Mouse (Mus musculus) urinary bladder, adult 2 months (tissue): Measurements from ENCODE around the gene Pdcd4. TPM values are rescaled to one million over a fixed set of nuclear protein-coding genes. Genes with fewer than 3 reads are reported as not detected.

ENCODE experiments used
- DNase-seq: peaks from one replicate; pipeline ENCODE4 v3.0.0; 2022; ENCODE audit warnings: low spot score
- polyA plus RNA-seq: library from polyadenylated mRNA; depleted of rRNA; stranded (reverse); fragments of >200 nt; gene quantifications from 2 replicates; pipeline ENCODE4 v1.2.3, GENCODE M21; 2012

The Pdcd4 gene
- polyA plus RNA-seq, 1 experiment = 81.3 TPM

DNA sequence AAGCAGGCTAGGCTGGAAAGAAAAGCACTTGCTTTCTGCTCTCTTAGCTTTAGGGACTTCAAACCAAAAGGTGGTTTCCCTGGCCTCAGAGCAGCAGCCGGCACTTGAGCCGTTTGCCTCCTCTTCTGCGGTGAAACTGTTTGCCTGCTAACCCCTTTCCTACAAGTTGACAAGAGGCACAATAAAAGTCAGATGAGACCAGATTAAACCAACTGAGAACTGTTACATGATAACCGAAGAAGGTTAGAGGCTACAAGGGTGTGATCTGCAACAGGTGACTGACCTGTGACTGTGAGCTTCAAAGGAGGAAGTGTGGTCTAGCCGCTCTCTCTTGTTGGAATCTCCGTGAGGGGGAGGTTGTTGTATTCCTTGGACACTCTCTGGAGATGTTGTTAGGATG lies 20.5 kb upstream of the Pdcd4 start:
- DNase-seq = no peak

DNA sequence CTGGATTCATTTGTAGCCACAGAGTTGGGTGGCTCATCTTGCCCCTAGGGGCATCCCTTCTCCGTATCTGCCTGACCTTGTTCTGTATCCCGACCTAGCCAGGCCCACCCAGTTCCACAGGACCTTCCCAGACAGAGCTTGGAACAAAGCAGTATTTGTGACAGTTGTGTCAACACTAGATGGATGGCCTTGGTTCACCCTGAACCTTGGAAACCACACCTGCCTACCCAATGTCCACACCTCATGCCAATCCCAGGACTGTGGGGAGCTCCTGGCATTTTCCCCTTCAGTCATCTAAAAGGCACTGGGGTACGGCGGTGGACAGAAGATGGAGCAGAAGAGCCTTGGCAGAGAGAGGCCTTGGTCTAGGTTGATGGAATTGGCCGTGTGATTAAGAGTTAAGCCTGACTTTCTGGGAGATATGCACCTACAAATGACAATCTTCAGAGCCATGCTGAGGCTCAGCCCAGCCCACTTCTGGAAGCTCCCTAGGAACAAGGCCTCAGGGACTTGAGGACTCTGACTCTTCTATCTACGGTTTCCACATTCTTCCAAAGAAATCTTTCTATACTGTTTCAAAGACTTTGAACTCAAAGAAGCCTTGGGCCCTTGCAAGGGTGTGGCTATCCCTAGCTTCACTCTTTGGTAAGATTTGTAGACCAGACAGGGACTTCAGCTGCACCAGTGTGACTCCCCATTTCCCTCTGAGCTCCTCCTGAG lies 18.9 kb upstream of the Pdcd4 start:
- DNase-seq = no peak

- DNase-seq = no peak
Observed at GRCm38 (mm10) chr19:53875246-53875645, 16.8 kb upstream of the Pdcd4 start.

GRCm38 (mm10) chr19:53877779-53878178 lies 14.3 kb upstream of the Pdcd4 start:
- no peak for DNase-seq

DNA sequence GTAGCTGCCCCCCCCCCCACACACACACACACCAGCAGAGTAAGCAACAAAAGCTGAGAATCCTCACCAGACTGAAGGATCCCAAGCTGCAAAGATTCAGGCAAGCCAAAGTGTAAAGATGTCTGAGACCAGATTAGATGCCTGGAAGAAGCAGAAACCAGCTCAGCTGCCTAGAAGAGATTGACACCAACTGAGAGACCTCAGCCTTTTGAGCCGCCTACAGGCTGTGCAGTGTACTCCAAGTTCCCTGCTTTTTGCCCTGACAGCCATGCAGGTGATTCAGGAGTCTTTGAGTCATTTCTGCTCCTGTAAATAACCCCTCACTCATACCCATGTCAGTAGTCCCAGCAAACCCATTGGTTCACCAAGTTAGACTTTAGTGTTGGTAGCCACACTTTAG lies 11.6 kb upstream of the Pdcd4 start:
- no peak for DNase-seq

DNA sequence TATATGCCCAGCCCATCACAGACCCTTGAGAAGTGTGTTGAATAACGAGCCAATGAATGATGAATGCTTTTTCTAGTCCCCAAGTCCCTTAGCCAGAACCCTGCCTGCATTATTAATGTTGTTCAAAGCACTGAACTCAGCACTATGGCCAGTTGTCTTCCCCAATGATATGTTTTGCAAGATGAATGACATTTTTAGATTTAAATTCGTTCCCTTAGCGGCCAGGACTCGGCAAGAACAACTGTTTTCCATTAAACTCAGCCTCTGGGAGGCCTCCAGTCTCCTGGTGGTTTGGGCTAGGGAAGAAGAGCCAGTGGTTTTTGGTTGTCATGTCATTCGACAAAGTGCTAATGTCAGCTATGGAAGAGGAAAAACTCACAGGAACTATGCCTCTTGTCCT lies 10.2 kb upstream of the Pdcd4 start:
- DNase-seq = no peak

DNA sequence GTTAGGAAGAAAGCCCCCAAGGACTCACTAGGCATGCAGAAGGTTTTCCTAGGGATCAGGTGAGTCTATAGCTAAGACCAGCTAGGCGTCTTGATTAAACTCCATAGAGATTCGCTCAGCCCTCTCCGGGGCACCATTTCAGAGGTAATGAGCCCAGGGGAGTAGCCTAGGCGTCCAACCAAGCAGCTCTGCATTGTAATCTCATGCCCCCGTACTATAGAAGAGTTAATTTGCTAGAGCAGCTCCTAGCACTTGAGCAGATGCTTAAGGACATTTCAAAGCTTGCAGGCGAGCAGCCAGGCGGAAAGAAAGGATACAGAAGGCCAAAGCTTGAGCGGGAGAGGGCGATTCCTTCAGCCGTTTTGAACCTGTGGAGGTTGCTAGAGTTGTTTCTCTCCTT lies 6.6 kb upstream of the Pdcd4 start:
- no peak for DNase-seq

- DNase-seq = no peak
Observed at GRCm38 (mm10) chr19:53886576-53887370, 5.3 kb upstream of the Pdcd4 start.

DNA sequence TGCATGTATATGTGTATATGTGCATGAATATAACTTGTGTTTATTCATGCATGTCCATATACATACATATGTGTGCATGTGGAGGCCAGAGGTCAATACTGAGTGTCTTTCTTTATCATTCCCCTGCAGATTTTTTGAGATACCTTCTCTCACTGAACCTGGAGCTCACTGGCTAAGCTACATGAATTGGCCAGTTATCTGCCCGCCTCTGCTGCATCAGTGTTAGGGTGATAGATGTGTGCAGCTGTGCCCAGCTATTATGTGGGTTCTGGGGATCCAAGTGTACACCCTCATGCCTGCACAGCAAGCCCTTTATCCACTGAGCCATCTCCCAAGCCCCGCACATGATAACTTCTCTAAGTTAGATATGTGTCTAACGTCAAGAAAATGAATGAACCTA lies 4.2 kb upstream of the Pdcd4 start:
- DNase-seq = no peak

GRCm38 (mm10) chr19:53888331-53888730 lies 3.7 kb upstream of the Pdcd4 start:
- no peak for DNase-seq

GRCm38 (mm10) chr19:53889555-53889954 lies 2.5 kb upstream of the Pdcd4 start:
- DNase-seq = no peak

GRCm38 (mm10) chr19:53890274-53890673 lies 1.8 kb upstream of the Pdcd4 start:
- no peak for DNase-seq

- DNase-seq = no peak
Observed at GRCm38 (mm10) chr19:53890781-53891251, 1.2 kb upstream of the Pdcd4 start.

DNA sequence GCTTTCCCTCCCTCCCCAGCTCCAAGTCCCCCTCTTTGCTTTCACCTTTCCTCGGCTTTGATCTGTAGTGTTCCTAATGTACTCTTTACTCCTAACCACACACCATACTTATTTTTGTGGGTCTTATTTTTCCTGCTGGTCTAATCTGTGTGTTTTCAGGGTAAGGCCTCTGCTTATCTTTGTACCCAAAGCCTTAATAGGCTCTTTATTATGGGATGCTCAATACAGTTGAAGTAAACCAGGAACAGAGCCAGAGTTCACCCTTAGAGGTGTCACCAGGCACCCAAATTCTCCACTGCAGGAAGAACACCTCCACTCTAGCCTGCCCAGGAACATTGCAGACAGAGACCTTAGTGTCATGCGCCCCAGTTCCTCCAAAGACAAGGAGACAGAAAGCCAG lies 462 bp upstream of the Pdcd4 start:
- DNase-seq = no peak

GRCm38 (mm10) chr19:53892838-53893359 lies 868 bp downstream of the Pdcd4 start:
- no peak for DNase-seq

- no peak for DNase-seq
Observed at GRCm38 (mm10) chr19:53893711-53894171, 1.7 kb downstream of the Pdcd4 start.

DNA sequence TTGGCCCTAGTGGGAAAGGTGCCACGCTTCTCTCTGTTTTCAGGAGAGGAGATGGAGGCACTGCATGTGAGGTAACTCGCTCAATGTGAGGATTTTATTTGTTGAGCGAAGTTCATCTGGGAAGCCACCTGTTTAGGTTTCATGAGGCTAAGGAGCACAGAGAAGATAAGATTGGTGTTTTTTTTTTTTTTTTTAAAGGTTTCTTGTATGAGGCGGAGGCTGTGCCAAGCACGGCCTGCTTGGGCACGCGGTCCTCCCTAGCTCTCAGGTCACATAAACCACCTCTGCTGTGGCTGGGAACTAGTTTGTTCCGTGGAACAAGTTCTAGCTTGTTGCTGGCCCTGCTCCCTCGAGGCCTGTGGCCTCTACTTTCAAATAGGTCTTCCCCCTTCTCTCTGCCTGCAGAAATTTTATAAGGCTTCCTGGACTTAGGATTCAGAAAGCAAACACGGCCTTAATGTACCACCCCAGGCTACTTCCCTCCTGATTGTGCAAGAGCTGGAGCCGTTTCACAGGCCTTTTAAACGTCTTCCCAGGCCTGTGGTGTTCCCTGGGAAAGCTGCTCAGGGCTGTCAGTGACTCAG lies 2.6 kb downstream of the Pdcd4 start:
- no peak for DNase-seq

- DNase-seq = no peak
Observed at GRCm38 (mm10) chr19:53898046-53898445, 6.0 kb downstream of the Pdcd4 start.

GRCm38 (mm10) chr19:53898498-53898897 lies 6.5 kb downstream of the Pdcd4 start:
- DNase-seq = no peak

GRCm38 (mm10) chr19:53898970-53899900 lies 7.2 kb downstream of the Pdcd4 start:
- DNase-seq = no peak

DNA sequence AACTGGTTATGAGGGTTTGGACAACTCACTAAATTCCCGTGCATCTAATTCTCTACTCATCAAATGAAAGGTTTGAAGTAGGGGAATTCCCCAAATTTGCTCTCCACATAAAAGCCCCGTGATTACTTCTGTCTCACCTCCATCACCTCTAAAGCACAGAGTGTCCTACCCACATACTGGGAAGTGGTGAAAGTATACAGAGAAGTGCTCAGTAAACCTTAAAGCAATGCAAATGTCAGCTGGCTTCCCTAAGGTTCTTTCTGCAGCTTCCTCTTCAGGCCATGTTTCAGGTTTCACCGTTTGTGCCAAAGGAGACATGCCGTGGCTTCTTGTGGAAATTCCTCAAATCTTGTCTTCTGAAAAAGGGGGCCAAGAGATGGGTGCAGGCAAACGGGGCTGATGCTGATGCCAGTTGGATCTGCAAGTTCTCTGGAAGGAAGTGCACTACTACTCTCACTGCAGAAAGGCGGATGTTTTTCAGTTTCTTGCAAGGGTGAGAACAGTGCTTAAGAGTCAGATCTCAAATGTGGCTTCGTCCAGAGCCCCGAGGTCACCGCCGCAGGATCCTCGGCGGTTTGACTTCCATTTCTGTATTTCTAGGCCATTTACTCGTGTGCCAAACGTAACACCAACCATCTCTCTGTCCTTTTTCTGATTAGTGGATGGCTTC lies 8.0 kb downstream of the Pdcd4 start:
- no peak for DNase-seq
